Mouse (Mus musculus): ENCODE results near the gene Cmip.

GRCm38 (mm10) chr8:117410901-117411300, 154.0 kb downstream of the Cmip start:
- TF ChIP-seq POLR2A (IDR thresholded peaks at IDR 0.05; ENCODE audit: control insufficient read depth, extremely low read depth, insufficient read depth, low read length, poor library complexity) (no peak), CTCF (IDR thresholded peaks at IDR 0.05; ENCODE audit: borderline replicate concordance, control insufficient read depth, extremely low read depth, insufficient read depth, low read length, poor library complexity) (no peak)
